Mouse (Mus musculus): ENCODE measurements around the gene Rpap1.

- TF ChIP-seq POLR2A (IDR thresholded peaks at IDR 0.05; ENCODE audit: insufficient read length, low read depth) = no peak
- no peak for TF ChIP-seq E2F4 (IDR thresholded peaks at IDR 0.05; ENCODE audit: insufficient read depth)
- no peak for TF ChIP-seq MAX (IDR thresholded peaks at IDR 0.05; ENCODE audit: low read depth)
- no peak for TF ChIP-seq TCF12 (IDR thresholded peaks at IDR 0.05; ENCODE audit: insufficient read depth, poor library complexity, severe bottlenecking)
- TF ChIP-seq MYOD1 (IDR thresholded peaks at IDR 0.05; ENCODE audit: control insufficient read depth in 1 of 3, insufficient read length in 2 of 3, low read depth in 2 of 3) = no peak
- no peak for TF ChIP-seq POLR2AphosphoS2 (IDR thresholded peaks at IDR 0.05; ENCODE audit: insufficient read length, low read depth)
- TF ChIP-seq TCF3 (IDR thresholded peaks at IDR 0.05; ENCODE audit: insufficient read length, low read depth) = no peak
- TF ChIP-seq CEBPB (IDR thresholded peaks at IDR 0.05; ENCODE audit: insufficient read depth, poor library complexity, severe bottlenecking) = no peak
- no peak for TF ChIP-seq REST (IDR thresholded peaks at IDR 0.05; ENCODE audit: insufficient read depth, insufficient read length)
- no peak for TF ChIP-seq MYOG (IDR thresholded peaks at IDR 0.05; ENCODE audit: control insufficient read depth in 1 of 3, insufficient read depth in 1 of 3, insufficient read length in 2 of 3, low read depth in 2 of 3)
- TF ChIP-seq USF1 (IDR thresholded peaks at IDR 0.05; ENCODE audit: low read depth) = no peak
- TF ChIP-seq SRF (IDR thresholded peaks at IDR 0.05; ENCODE audit: control insufficient read depth, insufficient read length, low read depth) = no peak
Measured at GRCm38 (mm10) chr2:119743808-119744162, 43.6 kb downstream of the Rpap1 start.

All from myocyte (in vitro differentiated cells).